23 mouse cellular contexts compared by ENCODE assay signal in genomic region chr17:29202604-29203003, GRCm38 (mm10). TPM values are rescaled to one million over a fixed set of nuclear protein-coding genes. Genes with fewer than 3 reads are reported as not detected.
DNase-seq lines count a peak whose midpoint lies in the region; ATAC-seq lines count a peak whose summit lies in the region.
"Had no signal": no experiment of that assay in that cellular context is flagged by ENCODE, and none has a peak within 500 bp of the region (broad histone marks: within the 10 kb centered on the region; RNA-seq: fewer than 3 reads in every experiment).

No protein-coding gene starts in this region.

- no peak overlapping the region for H3K4me2 ChIP-seq in embryonic facial prominence, embryonic 11.5 days (ENCODE audit: low read depth, low read length)
- H3K4me2 ChIP-seq in midbrain, embryonic 13.5 days (replicated peaks) = no peak overlapping the region
- H3K4me2 ChIP-seq: embryonic facial prominence, embryonic 12.5 days; forebrain, embryonic 12.5 days; heart, embryonic 13.5 days; hindbrain, embryonic 13.5 days had no signal

- ATAC-seq in embryonic facial prominence, embryonic 11.5 days (replicated peaks; ENCODE audit: insufficient number of reproducible peaks, low FRiP score, low TSS enrichment, low read depth) = 0 out of 2 replicates have a peak, but pooled peaks have one; percentile 67
- no peak for ATAC-seq in midbrain, embryonic 13.5 days
- ATAC-seq in CD4-positive, CD25-positive, alpha-beta regulatory T cell, adult 4 months = no peak
- no peak for ATAC-seq in megakaryocyte progenitor cell, adult 5-6 weeks (replicated peaks; ENCODE audit: poor library complexity)
- ATAC-seq: activated CD4-positive, CD25-positive, alpha-beta regulatory T cell, adult 4 months; forebrain, embryonic 16.5 days; hindbrain, postnatal 0 days had no signal

- H3K27ac ChIP-seq in embryonic facial prominence, embryonic 11.5 days (replicated peaks; ENCODE audit: low read depth, low read length) = no peak overlapping the region
- H3K27ac ChIP-seq in embryonic facial prominence, embryonic 10.5 days (replicated peaks) = no peak overlapping the region
- H3K27ac ChIP-seq in midbrain, embryonic 10.5 days (replicated peaks) = peak overlapping the region; percentile 33; the same call in 1 of the 2 replicates
- H3K27ac ChIP-seq in midbrain, embryonic 13.5 days = no peak overlapping the region
- H3K27ac ChIP-seq: embryonic facial prominence, embryonic 12.5 days; forebrain, embryonic 12.5 days; heart, adult 2 months; heart, embryonic 13.5 days; hindbrain, embryonic 13.5 days; hindbrain, postnatal 0 days had no signal

- H3K9me3 ChIP-seq in embryonic facial prominence, embryonic 11.5 days (replicated peaks; ENCODE audit: control insufficient read depth, low read length) = no peaks in the 10 kb centered on the region
- H3K9me3 ChIP-seq in embryonic facial prominence, embryonic 10.5 days = no peaks in the 10 kb centered on the region
- H3K9me3 ChIP-seq in midbrain, embryonic 10.5 days (replicated peaks) = no peaks in the 10 kb centered on the region
- no peaks in the 10 kb centered on the region for H3K9me3 ChIP-seq in midbrain, embryonic 13.5 days
- H3K9me3 ChIP-seq: embryonic facial prominence, embryonic 12.5 days; forebrain, embryonic 12.5 days; heart, embryonic 13.5 days; hindbrain, embryonic 13.5 days had no signal

- H3K27me3 ChIP-seq in embryonic facial prominence, embryonic 11.5 days (ENCODE audit: control insufficient read depth, insufficient read depth, low read length) = no peaks in the 10 kb centered on the region
- H3K27me3 ChIP-seq in embryonic facial prominence, embryonic 10.5 days (replicated peaks; ENCODE audit: low read depth, poor library complexity, severe bottlenecking) = no peaks in the 10 kb centered on the region
- H3K27me3 ChIP-seq in midbrain, embryonic 10.5 days (ENCODE audit: low read depth, poor library complexity, severe bottlenecking) = no peaks in the 10 kb centered on the region
- no peaks in the 10 kb centered on the region for H3K27me3 ChIP-seq in midbrain, embryonic 13.5 days
- H3K27me3 ChIP-seq: CH12.LX; embryonic facial prominence, embryonic 12.5 days; forebrain, embryonic 12.5 days; heart, embryonic 13.5 days; hindbrain, embryonic 13.5 days had no signal

- DNase-seq in embryonic facial prominence, embryonic 11.5 days (ENCODE audit: low spot score) = no peak
- no peak for DNase-seq in embryonic facial prominence, embryonic 10.5 days (ENCODE audit: low spot score)
- no peak for DNase-seq in midbrain, embryonic 10.5 days (ENCODE audit: low spot score)
- peak; percentile 85 for DNase-seq in ZHBTc4 (ENCODE audit: low read depth, low spot score)
- DNase-seq: adrenal gland, adult 2 months; adrenal gland, postnatal 36 days; cerebellum, adult 2 months; cerebellum, postnatal 10 days; gastrocnemius, postnatal 10 days; heart, adult 2 months; heart, postnatal 10 days; kidney, adult 11 months had no signal

- WGBS in embryonic facial prominence, embryonic 11.5 days = 81% methylated on average over 6 of the region's 6 CpGs
- 85% methylated on average over 6 of the region's 6 CpGs for WGBS in embryonic facial prominence, embryonic 10.5 days
- WGBS in midbrain, embryonic 10.5 days = 88% methylated on average over 6 of the region's 6 CpGs
- 93% methylated on average over 6 of the region's 6 CpGs for WGBS in midbrain, embryonic 13.5 days

- no peaks in the 10 kb centered on the region; the same call in 1 of the 2 replicates for H3K4me1 ChIP-seq in embryonic facial prominence, embryonic 11.5 days (ENCODE audit: control insufficient read depth, insufficient read depth, low read length)
- H3K4me1 ChIP-seq in embryonic facial prominence, embryonic 10.5 days = peaks cover 19% of the 10 kb centered on the region
- H3K4me1 ChIP-seq in midbrain, embryonic 10.5 days = peaks cover 31% of the 10 kb centered on the region
- peaks cover 12% of the 10 kb centered on the region for H3K4me1 ChIP-seq in midbrain, embryonic 13.5 days (replicated peaks)

- H3K36me3 ChIP-seq in embryonic facial prominence, embryonic 11.5 days (replicated peaks; ENCODE audit: control insufficient read depth, insufficient read depth, low read depth, low read length) = no peaks in the 10 kb centered on the region
- no peaks in the 10 kb centered on the region for H3K36me3 ChIP-seq in embryonic facial prominence, embryonic 10.5 days (replicated peaks)
- no peaks in the 10 kb centered on the region for H3K36me3 ChIP-seq in midbrain, embryonic 10.5 days
- H3K36me3 ChIP-seq in midbrain, embryonic 13.5 days = no peaks in the 10 kb centered on the region
- H3K36me3 ChIP-seq: embryonic facial prominence, embryonic 12.5 days; forebrain, embryonic 12.5 days; heart, embryonic 13.5 days; hindbrain, embryonic 13.5 days had no signal

- no peak overlapping the region for H3K9ac ChIP-seq in embryonic facial prominence, embryonic 11.5 days (replicated peaks; ENCODE audit: low read length)
- H3K9ac ChIP-seq in midbrain, embryonic 13.5 days (replicated peaks) = no peak overlapping the region
- H3K9ac ChIP-seq: embryonic facial prominence, embryonic 12.5 days; forebrain, embryonic 12.5 days; heart, embryonic 13.5 days; hindbrain, embryonic 13.5 days had no signal

- H3K4me3 ChIP-seq in embryonic facial prominence, embryonic 11.5 days (ENCODE audit: low read depth, low read length) = no peak overlapping the region
- no peak overlapping the region for H3K4me3 ChIP-seq in embryonic facial prominence, embryonic 10.5 days
- H3K4me3 ChIP-seq in midbrain, embryonic 10.5 days = no peak overlapping the region
- no peak overlapping the region for H3K4me3 ChIP-seq in midbrain, embryonic 13.5 days (replicated peaks)
- H3K4me3 ChIP-seq: embryonic facial prominence, embryonic 12.5 days; forebrain, embryonic 12.5 days; heart, adult 2 months; heart, embryonic 13.5 days; hindbrain, embryonic 13.5 days had no signal

RNA-seq across cellular contexts. Expression of gene Cpne5, which starts 35.4 kb away (rescaled TPM):
- polyA plus RNA-seq in embryonic facial prominence, embryonic 11.5 days (2014; fragmentation: Nextera tagmentation; extraction: Ambion mirVana) = 4.5 TPM in 2 replicates
- 3.6 and 4.7 TPM in 2 replicates for polyA plus RNA-seq in embryonic facial prominence, embryonic 10.5 days (2016; fragmentation: Nextera tagmentation; extraction: Ambion mirVana)
- 10.7 and 14.8 TPM in 2 replicates for polyA plus RNA-seq in midbrain, embryonic 10.5 days (2016; fragmentation: Nextera tagmentation; extraction: Ambion mirVana)
- polyA plus RNA-seq in midbrain, embryonic 13.5 days (2015; fragmentation: Nextera tagmentation; extraction: Ambion mirVana) = 20.5 and 22.0 TPM in 2 replicates
- 1 to 10 TPM; 2.2 to 2.3 TPM for polyA plus RNA-seq in CD4-positive, CD25-positive, alpha-beta regulatory T cell, adult 4 months (2017; shearing (Covaris generic))
- total RNA-seq in megakaryocyte progenitor cell, adult 5-6 weeks (2015) = 0.64 and 0.90 TPM in 2 replicates
- total RNA-seq in megakaryocyte progenitor cell, adult 5-6 weeks (2017) = 0.96 and 3.5 TPM in 2 replicates
